Mouse (Mus musculus) brain, adult 10 weeks (tissue): Measurements from ENCODE around the gene Polr1a. TPM values are rescaled to one million over a fixed set of nuclear protein-coding genes. Genes with fewer than 3 reads are reported as not detected.

Experiments used
- polyA plus RNA-seq: library from polyadenylated mRNA; stranded (reverse); fragments of 350-450 nt; fragmentation: Illumina TruSeq; extraction: RNeasy Lipid Tissue Mini Kit (QIAGEN cat#74804); gene quantifications from one replicate; pipeline ENCODE4 v1.2.3, GENCODE M21; 2015; ENCODE audit warnings: low read depth, low replicate concordance

Gene Polr1a
- 16.4 TPM for polyA plus RNA-seq

DNA sequence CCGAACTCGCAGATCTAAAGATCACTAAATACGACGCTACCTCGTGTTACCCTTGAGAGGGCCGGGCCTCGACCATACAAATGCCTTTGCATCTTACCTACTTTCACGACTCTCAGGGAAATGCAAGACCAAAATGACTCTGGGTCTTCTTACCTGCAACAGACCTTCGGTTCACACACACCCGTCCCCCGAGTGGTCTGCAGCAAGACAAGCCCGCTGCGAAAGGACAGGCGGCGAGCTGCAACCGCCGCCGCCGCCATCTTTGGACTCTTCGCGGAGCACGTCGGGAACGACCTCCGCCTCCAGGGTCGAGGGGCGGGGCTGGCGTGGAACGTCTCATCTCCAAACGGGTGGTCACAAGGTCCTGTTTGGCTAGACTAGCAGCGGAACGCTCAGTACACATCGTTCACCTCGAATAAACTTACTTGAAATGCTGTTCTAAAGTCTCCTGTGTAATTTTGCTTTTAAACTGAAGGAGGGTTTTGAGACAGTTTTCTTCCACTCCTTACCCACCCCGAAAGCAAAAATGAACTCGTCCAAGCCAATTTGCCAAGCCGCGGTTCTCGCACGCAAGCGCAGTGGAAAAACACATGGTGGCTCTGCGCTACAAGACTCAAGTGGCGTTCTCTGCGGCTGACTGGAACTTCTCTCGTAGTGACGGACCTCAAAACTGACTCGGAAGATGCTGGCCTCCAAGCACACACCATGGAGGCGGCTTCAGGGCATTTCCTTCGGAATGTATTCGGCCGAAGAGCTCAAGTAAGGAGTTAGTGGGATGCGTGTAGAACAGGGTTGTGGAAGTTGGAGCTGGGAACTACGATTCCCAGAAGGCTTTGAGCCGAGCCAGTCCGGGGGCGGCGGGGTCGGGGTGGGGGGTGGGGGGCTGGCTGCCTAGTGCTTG, at the start of gene Polr1a, which contains the start of gene Ptcd3:
Gene Polr1a (plus strand): TSS at position 573 of the 901 bp plus-strand sequence.
Gene Ptcd3 (minus strand): TSS at position 270 of the 901 bp plus-strand sequence.

Other genes starting within 250 kb of the Polr1a start
- 90.4 TPM for gene Reep1, start 201.5 kb upstream of the Polr1a start, polyA plus RNA-seq
- 34.8 TPM for gene Mrpl35, start 82.1 kb upstream of the Polr1a start, polyA plus RNA-seq
- 137 TPM for gene Immt, start 77.7 kb upstream of the Polr1a start, polyA plus RNA-seq
- gene Ptcd3, start 303 bp upstream of the Polr1a start, polyA plus RNA-seq: 69.2 TPM
- gene St3gal5, start 188.5 kb downstream of the Polr1a start, polyA plus RNA-seq: 124 TPM